Mouse (Mus musculus): ENCODE data around the gene Tmem25. TPM values are rescaled to one million over a fixed set of nuclear protein-coding genes. Genes with fewer than 3 reads are reported as not detected.
A peak's percentile ranks its signal among the peaks of the same experiment; 100 is the strongest.

Tmem25 gene
- 0.10 and 0.32 TPM in 2 replicates for total RNA-seq (2015)
- not detected in 2 replicates for total RNA-seq (2017)

- peak; percentile 96 for ATAC-seq (replicated peaks; ENCODE audit: poor library complexity)
These were observed at the start of gene Tmem25 for GRCm38 (mm10) chr9:44799102-44799957. TSS of gene Tmem25 (minus strand) at chr9:44799307.

DNA sequence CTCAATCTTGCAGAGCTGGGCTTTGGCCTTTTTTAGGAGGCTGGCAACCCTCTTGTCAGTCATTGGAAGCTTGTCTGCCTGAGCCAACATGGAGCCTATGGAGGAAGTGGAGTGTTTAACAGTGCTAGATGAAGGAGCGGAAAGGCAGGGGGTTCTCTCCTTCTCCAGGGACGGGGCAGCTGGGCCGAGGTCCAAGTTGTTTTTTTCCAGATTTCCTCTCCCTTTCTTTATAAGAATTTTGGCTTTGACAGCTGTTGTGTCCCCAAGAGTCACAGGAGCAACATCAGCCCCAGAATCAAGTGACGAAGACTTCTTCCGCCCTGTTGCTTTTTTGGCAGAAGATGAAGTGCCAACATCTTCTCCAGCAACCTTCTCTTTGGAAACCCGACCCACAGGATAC, 48.3 kb upstream of the Tmem25 start:
- no peak for ATAC-seq (replicated peaks; ENCODE audit: poor library complexity)

GRCm38 (mm10) chr9:44841241-44841640, 42.1 kb upstream of the Tmem25 start:
- peak; percentile 61; the same call in 1 of the 2 replicates for ATAC-seq (replicated peaks; ENCODE audit: poor library complexity)

- peak; percentile 90 for ATAC-seq (replicated peaks; ENCODE audit: poor library complexity)
These were observed 37.3 kb upstream of the Tmem25 start for GRCm38 (mm10) chr9:44836439-44836838.

- ATAC-seq (replicated peaks; ENCODE audit: poor library complexity) = no peak
These were observed 33.2 kb upstream of the Tmem25 start for GRCm38 (mm10) chr9:44832356-44832755.

DNA sequence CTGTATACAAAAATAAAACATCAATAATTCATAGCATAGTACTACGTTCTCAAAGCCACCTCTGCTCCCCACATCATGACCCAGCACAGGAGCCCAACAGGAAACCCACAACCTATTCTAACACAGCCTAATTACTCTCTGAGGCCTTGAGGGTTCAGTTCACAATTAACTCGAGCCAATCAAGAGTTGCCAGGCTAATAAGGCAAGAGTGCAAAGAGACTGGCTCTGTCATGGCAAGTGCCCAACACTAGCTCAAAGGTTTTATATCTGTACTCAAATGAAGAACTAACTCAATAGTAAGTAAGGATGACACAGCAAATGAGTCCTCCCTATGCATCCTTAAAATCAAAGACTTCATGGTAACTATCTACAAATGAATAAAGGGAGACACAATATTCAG, 31.4 kb upstream of the Tmem25 start:
- no peak for ATAC-seq (replicated peaks; ENCODE audit: poor library complexity)

GRCm38 (mm10) chr9:44828944-44829343, 29.8 kb upstream of the Tmem25 start:
- no peak for ATAC-seq (replicated peaks; ENCODE audit: poor library complexity)

GRCm38 (mm10) chr9:44826660-44827059, 27.6 kb upstream of the Tmem25 start:
- ATAC-seq (replicated peaks; ENCODE audit: poor library complexity) = no peak

DNA sequence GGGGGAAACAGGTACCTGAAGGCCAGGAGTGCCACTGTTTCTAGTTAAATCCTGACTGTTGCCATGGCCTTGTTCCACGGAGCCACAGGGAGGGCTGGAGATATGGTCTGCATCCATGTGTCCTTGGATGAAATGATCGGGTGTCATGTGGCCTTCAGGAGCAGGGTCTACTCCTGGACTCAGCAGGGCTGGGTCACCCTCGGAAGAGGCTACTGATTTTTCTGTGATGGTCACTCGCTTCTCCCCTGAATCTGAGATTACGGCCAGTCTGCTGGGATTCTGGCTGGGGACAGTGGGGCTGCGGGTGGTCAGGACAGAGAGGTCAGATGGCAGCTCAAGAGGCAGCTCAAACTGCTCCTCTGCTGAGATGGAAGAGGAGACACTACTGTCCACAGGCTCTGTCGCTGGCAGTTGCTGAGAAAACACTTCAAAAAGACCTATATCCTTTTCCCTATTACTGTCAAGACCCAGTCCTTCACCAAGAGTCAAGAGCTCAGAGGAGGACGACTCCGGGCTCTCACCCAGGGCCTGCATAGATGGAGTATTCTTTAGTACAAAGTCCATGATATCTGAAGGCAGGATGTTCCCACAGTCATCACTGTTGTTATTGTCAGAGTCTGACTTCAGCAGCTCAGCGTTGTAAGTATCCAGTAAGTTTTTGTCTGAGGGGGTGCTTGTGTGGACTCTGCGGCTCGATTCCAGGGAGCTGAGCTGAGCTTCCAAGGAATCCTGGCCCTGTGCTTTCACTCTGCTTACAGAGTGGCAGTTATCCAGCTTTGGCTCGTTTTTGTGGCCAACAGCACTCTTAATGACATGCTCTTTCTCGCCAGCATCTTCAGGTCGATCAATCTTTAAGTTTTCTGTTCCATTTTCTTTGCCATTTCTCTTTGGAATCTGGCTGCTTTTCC, 21.1 kb upstream of the Tmem25 start:
- no peak for ATAC-seq (replicated peaks; ENCODE audit: poor library complexity)

- ATAC-seq (replicated peaks; ENCODE audit: poor library complexity) = no peak
These were observed 18.4 kb upstream of the Tmem25 start for GRCm38 (mm10) chr9:44817522-44817921.

- ATAC-seq (replicated peaks; ENCODE audit: poor library complexity) = no peak
These were observed 15.1 kb upstream of the Tmem25 start for GRCm38 (mm10) chr9:44814179-44814578.

- no peak for ATAC-seq (replicated peaks; ENCODE audit: poor library complexity)
These were observed 11.2 kb upstream of the Tmem25 start for GRCm38 (mm10) chr9:44810316-44810715.

DNA sequence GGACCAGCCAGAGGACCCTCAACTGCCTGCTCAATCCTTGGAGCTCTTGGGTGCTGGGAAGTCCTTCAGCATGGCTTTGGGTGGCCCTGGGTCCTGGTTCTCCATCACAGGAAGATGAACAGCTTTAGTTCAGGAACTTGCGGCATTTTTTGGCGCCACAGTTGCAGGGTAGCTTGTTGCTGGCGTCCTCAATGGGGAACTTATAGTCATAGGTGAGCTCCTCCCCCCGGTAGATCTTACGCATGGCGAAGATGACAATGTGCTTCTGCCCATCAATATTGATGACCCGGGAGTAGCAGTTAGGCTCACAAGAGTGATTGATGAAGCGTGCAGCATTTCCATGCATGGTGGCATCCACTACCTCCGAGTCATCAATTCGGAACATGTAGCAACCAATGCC, 8.7 kb upstream of the Tmem25 start:
- ATAC-seq (replicated peaks; ENCODE audit: poor library complexity) = no peak

GRCm38 (mm10) chr9:44807141-44807540, 8.0 kb upstream of the Tmem25 start:
- ATAC-seq (replicated peaks; ENCODE audit: poor library complexity) = no peak

DNA sequence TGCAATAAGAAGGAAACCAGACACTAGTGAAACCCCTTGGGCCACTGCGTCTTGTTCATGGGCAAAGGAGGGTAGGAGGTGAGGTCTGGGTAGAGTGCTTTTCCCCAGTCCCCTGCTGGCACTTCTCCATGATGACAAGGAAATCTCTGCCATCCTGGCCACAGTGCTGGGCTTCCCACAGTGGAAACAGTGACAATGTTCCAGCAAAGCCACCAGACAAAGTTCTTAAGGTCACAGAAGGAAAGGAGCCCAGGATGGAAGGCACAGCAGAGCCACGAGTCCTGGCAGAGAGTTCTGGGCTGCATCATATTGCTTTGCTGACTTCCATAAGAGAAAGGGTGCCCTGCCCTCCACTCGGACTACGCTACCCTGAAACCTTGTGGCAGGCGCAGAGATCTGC, 6.4 kb upstream of the Tmem25 start:
- no peak for ATAC-seq (replicated peaks; ENCODE audit: poor library complexity)

GRCm38 (mm10) chr9:44804678-44805077, 5.6 kb upstream of the Tmem25 start:
- no peak for ATAC-seq (replicated peaks; ENCODE audit: poor library complexity)

GRCm38 (mm10) chr9:44802808-44803450, 3.8 kb upstream of the Tmem25 start, which contains the start of gene Ttc36:
TSS of gene Ttc36 (minus strand) at chr9:44803072.
- no peak for ATAC-seq (replicated peaks; ENCODE audit: poor library complexity)

DNA sequence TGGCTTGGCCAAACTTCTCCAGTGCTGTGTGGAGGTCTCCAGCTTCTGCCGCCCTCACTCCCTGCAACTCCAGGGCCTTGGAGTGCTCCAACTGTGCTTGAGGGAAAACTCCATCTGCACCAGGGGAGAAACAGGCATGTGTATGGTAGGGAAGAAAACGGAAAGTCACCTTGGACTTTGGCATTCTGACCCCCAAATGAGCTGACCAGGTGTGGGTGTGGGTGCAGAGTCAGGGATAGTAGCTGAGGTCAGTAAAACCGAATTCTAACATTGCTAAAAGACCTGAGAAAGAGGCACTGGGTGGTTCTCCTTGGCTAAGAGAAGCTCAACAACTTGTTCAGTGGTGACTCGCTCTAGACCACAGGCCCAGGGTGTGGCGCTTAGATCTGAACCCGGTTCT, 2.6 kb upstream of the Tmem25 start:
- ATAC-seq (replicated peaks; ENCODE audit: poor library complexity) = no peak

DNA sequence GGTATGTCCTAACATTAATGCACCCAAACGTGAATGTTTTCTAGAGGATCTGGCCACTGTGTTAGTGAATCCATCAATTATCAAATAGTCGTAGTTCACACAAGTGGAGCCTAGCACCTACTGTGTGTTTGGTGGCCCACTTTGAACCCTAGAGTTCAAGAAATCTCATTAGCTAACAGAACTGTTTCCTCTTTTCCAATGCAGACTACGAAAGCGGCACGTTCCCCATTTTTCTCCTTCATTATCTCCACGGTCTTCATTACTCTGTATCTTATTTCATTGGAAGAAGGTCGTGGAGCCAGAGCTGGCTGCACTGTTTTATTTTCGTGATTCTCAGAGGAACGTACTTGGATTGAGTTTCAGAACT, 834 bp upstream of the Tmem25 start:
- ATAC-seq (replicated peaks; ENCODE audit: poor library complexity) = no peak

DNA sequence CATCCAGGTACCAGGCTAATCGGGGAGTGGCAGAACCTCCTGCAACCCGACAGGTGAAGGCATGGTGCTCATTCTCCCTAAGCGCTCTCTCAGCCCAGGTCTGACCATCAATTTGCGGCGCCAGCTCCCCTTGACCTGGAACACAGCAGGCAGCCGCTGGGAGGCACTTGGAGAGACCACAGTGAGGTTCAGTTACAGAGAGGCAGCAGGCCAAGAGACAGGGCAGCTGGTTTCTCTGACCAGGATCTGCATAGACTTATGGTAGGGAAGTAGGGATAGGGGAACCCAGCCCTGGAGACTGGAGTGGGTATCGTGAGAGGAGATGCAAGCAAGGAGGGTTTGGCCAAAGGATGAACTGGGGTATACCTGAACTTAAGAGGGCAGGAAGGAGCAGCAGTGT, 809 bp downstream of the Tmem25 start:
- ATAC-seq (replicated peaks; ENCODE audit: poor library complexity) = no peak

DNA sequence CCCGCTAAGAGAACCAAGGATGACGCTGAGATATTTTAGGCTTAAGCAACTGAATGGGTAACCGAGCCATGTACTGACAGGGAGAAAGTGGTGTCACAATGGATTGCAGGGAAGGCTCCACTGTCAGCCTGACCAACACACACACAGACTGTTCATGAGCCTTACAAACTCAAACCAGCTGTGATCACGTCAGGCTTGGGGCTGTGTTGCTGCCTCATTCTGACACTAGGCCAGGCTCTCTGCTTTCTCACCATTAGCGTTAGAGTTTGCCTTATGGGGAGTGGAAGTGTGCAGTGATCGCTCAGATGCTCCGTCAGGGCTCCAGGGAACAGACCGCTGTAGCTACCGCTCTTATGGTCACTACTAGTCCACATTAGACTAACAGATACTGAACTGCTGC, 6.3 kb downstream of the Tmem25 start:
- no peak for ATAC-seq (replicated peaks; ENCODE audit: poor library complexity)

Measured in megakaryocyte progenitor cell, adult 5-6 weeks (primary cell).